Mouse (Mus musculus) forebrain, embryonic 14.5 days (tissue): Measurements from ENCODE around the gene Tmem19. TPM values are rescaled to one million over a fixed set of nuclear protein-coding genes. Genes with fewer than 3 reads are reported as not detected.

Experiments
- ATAC-seq: fragments of 200-750 bp; cut with Nextera tagmentation; 2 replicates; pipeline ENCODE4 v1.8.0; 2017; ENCODE audit warnings: mild to moderate bottlenecking, moderate library complexity
- DNase-seq: peaks from one replicate; pipeline ENCODE4 v3.0.0-alpha.2; 2015; ENCODE audit warnings: low spot score
- H3K27ac ChIP-seq: fragments of 300-500 bp; sonication (generic); 2 replicates; pipeline ENCODE4 v1.5.1; 2014; ENCODE audit warnings: low read depth, mild to moderate bottlenecking, control low read depth, low read length, moderate library complexity
- H3K27me3 ChIP-seq: fragments of 300-500 bp; sonication (generic); replicated peaks from 2 replicates; pipeline ENCODE4 v1.6.1; 2014; ENCODE audit warnings: low read length, control low read depth, mixed read lengths; ENCODE audit not compliant: control insufficient read depth, insufficient read depth
- H3K36me3 ChIP-seq: fragments of 300-500 bp; sonication (generic); 2 replicates; pipeline ENCODE4 v1.6.1; 2014; ENCODE audit warnings: low read length, control low read depth; ENCODE audit not compliant: control insufficient read depth, insufficient read depth
- H3K4me1 ChIP-seq: fragments of 300-500 bp; sonication (generic); 2 replicates; pipeline ENCODE4 v1.6.1; 2014; ENCODE audit warnings: antibody characterized with exemption, low read length, control low read depth; ENCODE audit not compliant: control insufficient read depth, insufficient read depth
- H3K4me2 ChIP-seq: fragments of 300-500 bp; sonication (generic); 2 replicates; pipeline ENCODE4 v1.6.1; 2014; ENCODE audit warnings: mild to moderate bottlenecking, control low read depth, low read length
- H3K4me3 ChIP-seq: fragments of 300-500 bp; sonication (generic); 2 replicates; pipeline ENCODE4 v1.5.1; 2014; ENCODE audit warnings: low read depth, low read length, control low read depth
- H3K9ac ChIP-seq: fragments of 300-500 bp; sonication (generic); 2 replicates; pipeline ENCODE4 v1.6.1; 2014; ENCODE audit warnings: mild to moderate bottlenecking, low read length, control low read depth, moderate library complexity
- H3K9me3 ChIP-seq: fragments of 300-500 bp; sonication (generic); replicated peaks from 2 replicates; pipeline ENCODE4 v1.6.1; 2016; ENCODE audit warnings: low read length, control low read depth, mixed read lengths; ENCODE audit not compliant: control insufficient read depth
- WGBS: fragments of 180-500 bp; shearing (Covaris S2); extraction: QIAGEN DNeasy Blood & Tissue Kit; methylation state at CpG from one replicate; pipeline ENCODE4 v1.1.7; 2014; 5-methylcytosine and 5-hydroxymethylcytosine counted together
- polyA plus RNA-seq: library from polyadenylated mRNA; unstranded; fragments of >200 nt; fragmentation: Nextera tagmentation; extraction: Ambion mirVana; gene quantifications from 2 replicates; pipeline ENCODE4 v1.2.1, GENCODE M21; 2014

Gene Tmem19
- polyA plus RNA-seq, 1 experiment from 2014 or later, result 43.6 TPM

DNA sequence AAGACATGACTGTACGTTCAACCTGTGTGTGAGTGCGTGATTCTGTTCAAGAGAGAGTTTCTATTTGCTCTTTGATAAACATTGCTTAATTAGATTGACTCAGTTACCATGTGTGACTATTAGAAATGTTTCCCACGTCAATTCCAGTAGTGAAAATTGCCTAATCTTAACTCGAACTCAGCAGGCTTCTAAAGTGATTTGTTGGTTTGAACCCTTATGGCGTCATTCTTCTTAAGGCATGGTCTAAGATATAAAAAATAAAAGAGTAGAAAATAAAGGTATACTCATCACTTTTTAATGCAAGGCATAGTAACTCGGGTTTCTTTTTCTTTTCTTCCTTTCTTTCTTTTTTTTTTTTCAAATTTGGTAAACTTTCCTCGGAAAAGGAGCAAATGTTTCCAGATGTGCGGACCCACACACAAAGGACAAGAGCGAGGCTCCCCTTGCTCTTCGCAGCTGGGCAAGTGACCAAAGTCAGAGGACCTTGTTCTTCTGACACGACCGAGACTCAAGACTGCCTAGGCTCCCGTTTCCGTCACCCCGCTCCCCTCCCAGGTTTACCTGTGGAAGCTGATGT, 21.4 kb upstream of the Tmem19 start:
- H3K27me3 ChIP-seq, result no peaks in the 10 kb centered on the region
- DNase-seq, result peak; percentile 35
- H3K4me2 ChIP-seq, result peak overlapping the region; percentile 64
- no peaks in the 10 kb centered on the region for H3K36me3 ChIP-seq
- H3K4me1 ChIP-seq, result peaks cover 33% of the 10 kb centered on the region
- H3K4me3 ChIP-seq, result peak overlapping the region; percentile 93
- under 1% methylated on average over 15 of the region's 15 CpGs for WGBS
- peak overlapping the region; percentile 93 for H3K9ac ChIP-seq
- ATAC-seq, result no peak
- peak overlapping the region; percentile 98 for H3K27ac ChIP-seq
- no peaks in the 10 kb centered on the region for H3K9me3 ChIP-seq

- peak; percentile 84 for DNase-seq
- Histone ChIP-seq H3K4me1 (peaks cover 26% of the 10 kb centered on the region), H3K4me2 (peak overlapping the region; percentile 64), H3K27ac (peak overlapping the region; percentile 98), H3K36me3 (no peaks in the 10 kb centered on the region), H3K9me3 (no peaks in the 10 kb centered on the region), H3K4me3 (peak overlapping the region; percentile 93), H3K9ac (peak overlapping the region; percentile 93; the same call in 1 of the 2 replicates), H3K27me3 (no peaks in the 10 kb centered on the region)
- no peak for ATAC-seq
- 3% methylated on average over 12 of the region's 12 CpGs for WGBS
Observed at GRCm38 (mm10) chr10:115382846-115383643, 20.7 kb upstream of the Tmem19 start.

DNA sequence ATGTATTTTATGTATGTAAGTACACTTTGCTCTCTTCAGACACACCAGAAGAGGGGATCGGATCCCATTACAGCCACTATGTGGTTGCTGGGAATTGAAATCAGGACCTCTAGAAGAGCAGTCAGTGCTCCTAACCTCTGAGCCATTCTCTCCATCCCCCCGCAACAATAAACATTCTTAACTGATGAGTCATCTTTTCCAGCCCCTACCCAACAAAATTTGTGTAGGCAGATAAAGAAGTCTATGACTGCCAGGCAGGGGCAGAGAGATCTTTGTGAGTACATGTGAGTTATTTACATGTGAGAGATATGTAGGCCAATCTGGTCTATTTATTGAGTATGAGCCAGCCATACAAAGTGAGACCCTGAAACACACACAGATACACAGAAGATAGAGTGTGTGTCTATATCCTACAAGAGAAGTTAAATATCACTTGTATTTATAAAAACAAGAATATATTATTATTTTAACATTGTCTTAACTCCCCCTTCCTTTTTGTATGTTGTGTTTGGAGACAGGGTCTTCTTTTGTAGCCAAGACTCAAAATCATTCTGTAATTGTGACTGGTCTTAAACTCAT, 19.3 kb upstream of the Tmem19 start:
- H3K9me3 ChIP-seq, result no peaks in the 10 kb centered on the region
- DNase-seq (no peak), ATAC-seq (no peak)
- no peaks in the 10 kb centered on the region for H3K36me3 ChIP-seq
- H3K4me3 ChIP-seq, result no peak overlapping the region
- H3K4me1 ChIP-seq, result peaks cover 18% of the 10 kb centered on the region
- H3K4me2 ChIP-seq, result peak overlapping the region; percentile 64; the same call in 1 of the 2 replicates
- no peaks in the 10 kb centered on the region for H3K27me3 ChIP-seq
- 70% methylated on average over 2 of the region's 2 CpGs for WGBS
- no peak overlapping the region for H3K9ac ChIP-seq
- H3K27ac ChIP-seq, result no peak overlapping the region

- Histone ChIP-seq H3K9ac (peak overlapping the region; percentile 71; the same call in 1 of the 2 replicates), H3K27ac (no peak overlapping the region), H3K36me3 (0 out of 2 replicates have a peak, but pooled peaks cover 5% of the 10 kb centered on the region), H3K4me2 (peak overlapping the region; percentile 77), H3K27me3 (no peaks in the 10 kb centered on the region), H3K9me3 (no peaks in the 10 kb centered on the region), H3K4me3 (no peak overlapping the region), H3K4me1 (peaks cover 18% of the 10 kb centered on the region)
- ATAC-seq (no peak), DNase-seq (no peak)
- 85% methylated on average over 4 of the region's 4 CpGs for WGBS
Observed at GRCm38 (mm10) chr10:115363151-115363550, 850 bp upstream of the Tmem19 start.

- Histone ChIP-seq H3K4me2 (peak overlapping the region; percentile 77), H3K27ac (peak overlapping the region; percentile 95; the same call in 1 of the 2 replicates), H3K9me3 (no peaks in the 10 kb centered on the region), H3K27me3 (no peaks in the 10 kb centered on the region), H3K9ac (peak overlapping the region; percentile 71), H3K4me1 (peaks cover 18% of the 10 kb centered on the region), H3K36me3 (0 out of 2 replicates have a peak, but pooled peaks cover 5% of the 10 kb centered on the region), H3K4me3 (peak overlapping the region; percentile 51)
- WGBS, result 6% methylated on average over 9 of the region's 9 CpGs
- no peak for DNase-seq
- peak; percentile 25 for ATAC-seq
Observed at GRCm38 (mm10) chr10:115362623-115362964, 293 bp upstream of the Tmem19 start.

GRCm38 (mm10) chr10:115359066-115359465, 3.2 kb downstream of the Tmem19 start:
- DNase-seq (no peak), ATAC-seq (no peak)
- H3K4me3 ChIP-seq, result no peak overlapping the region
- 92% methylated on average over 7 of the region's 7 CpGs for WGBS
- no peak overlapping the region for H3K27ac ChIP-seq
- H3K9me3 ChIP-seq, result no peaks in the 10 kb centered on the region
- H3K4me2 ChIP-seq, result no peak overlapping the region
- H3K4me1 ChIP-seq, result peaks cover 18% of the 10 kb centered on the region
- H3K36me3 ChIP-seq, result peaks cover 17% of the 10 kb centered on the region
- H3K9ac ChIP-seq, result no peak overlapping the region
- H3K27me3 ChIP-seq, result no peaks in the 10 kb centered on the region

DNA sequence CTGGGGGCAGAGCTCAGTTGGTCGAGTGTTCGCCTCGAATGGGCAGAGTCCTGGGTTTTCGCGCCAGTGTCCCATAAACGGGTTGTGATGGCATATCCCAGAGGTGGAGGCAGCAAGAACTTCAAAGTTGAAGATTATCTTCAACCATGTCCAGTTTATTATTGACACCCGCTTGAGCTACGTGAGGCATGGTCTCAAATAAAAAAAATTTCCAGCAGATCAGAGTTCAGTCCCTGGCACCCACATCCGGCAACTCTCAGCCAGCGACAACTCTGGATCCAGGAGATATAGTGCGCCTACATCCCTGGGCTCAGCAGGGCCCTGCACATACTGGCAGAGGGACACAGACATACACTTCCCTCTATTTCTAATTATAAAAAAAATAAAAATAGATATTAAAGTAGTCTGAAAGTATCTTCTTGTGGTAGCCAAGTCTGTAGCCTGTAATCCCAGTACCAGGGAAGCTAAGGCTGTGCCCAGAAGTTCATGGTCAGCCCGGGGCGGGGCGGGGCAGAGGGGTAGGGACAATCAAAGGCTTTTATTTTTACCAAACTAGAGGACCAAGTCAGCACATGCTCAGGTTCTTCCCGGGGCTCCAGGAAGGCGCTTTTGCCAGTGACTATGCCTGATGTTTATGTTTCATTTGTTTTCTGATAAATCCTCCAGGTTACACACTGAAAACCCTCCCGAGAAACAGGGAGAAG, 3.9 kb downstream of the Tmem19 start:
- Histone ChIP-seq H3K9ac (no peak overlapping the region), H3K4me2 (no peak overlapping the region), H3K9me3 (no peaks in the 10 kb centered on the region), H3K4me1 (peaks cover 18% of the 10 kb centered on the region), H3K36me3 (peaks cover 17% of the 10 kb centered on the region), H3K4me3 (no peak overlapping the region), H3K27me3 (no peaks in the 10 kb centered on the region), H3K27ac (no peak overlapping the region)
- DNase-seq (no peak), ATAC-seq (no peak)
- 96% methylated on average over 17 of the region's 17 CpGs for WGBS

GRCm38 (mm10) chr10:115356106-115356505, 6.2 kb downstream of the Tmem19 start:
- WGBS, result 82% methylated on average over 6 of the region's 7 CpGs
- Histone ChIP-seq H3K4me3 (no peak overlapping the region), H3K27me3 (no peaks in the 10 kb centered on the region), H3K36me3 (peaks cover 17% of the 10 kb centered on the region), H3K9me3 (no peaks in the 10 kb centered on the region), H3K9ac (no peak overlapping the region), H3K4me2 (no peak overlapping the region), H3K4me1 (peaks cover 6% of the 10 kb centered on the region), H3K27ac (no peak overlapping the region)
- no peak for DNase-seq
- no peak for ATAC-seq
